Mouse (Mus musculus): ENCODE measurements around the gene Hist1h2ao. TPM values are rescaled to one million over a fixed set of nuclear protein-coding genes. Genes with fewer than 3 reads are reported as not detected.
A peak's percentile ranks its signal among the peaks of the same experiment; 100 is the strongest.
"Not testable (repeated sequence)": the region's sequence is repeated elsewhere in the genome, so short reads cannot be mapped to it uniquely, and the experiment has no call there.

The Hist1h2ao gene
- polyA plus RNA-seq, 1 experiment from 2014 or later, result not detected

GRCm38 (mm10) chr13:21783734-21784161 lies 26.5 kb upstream of the Hist1h2ao start:
- peaks cover 13% of the 10 kb centered on the region; the same call in 1 of the 2 replicates for H3K4me1 ChIP-seq (ENCODE audit: control insufficient read depth, insufficient read depth, low read length)
- H3K9me3 ChIP-seq (ENCODE audit: control insufficient read depth, low read length), result no peaks in the 10 kb centered on the region
- peak; percentile 53 for DNase-seq (ENCODE audit: low spot score)
- WGBS, result 3% methylated on average over 9 of the region's 9 CpGs
- peak overlapping the region; percentile 87 for H3K27ac ChIP-seq (ENCODE audit: low read depth, low read length)
- ATAC-seq (ENCODE audit: insufficient read depth, low FRiP score, low TSS enrichment), result no peak
- H3K4me2 ChIP-seq (ENCODE audit: low read depth), result peak overlapping the region; percentile 50
- peak overlapping the region; percentile 55 for H3K9ac ChIP-seq (ENCODE audit: low read length)
- no peaks in the 10 kb centered on the region for H3K36me3 ChIP-seq (ENCODE audit: control insufficient read depth, insufficient read depth, low read length)
- H3K4me3 ChIP-seq (ENCODE audit: low read depth, low read length), result peak overlapping the region; percentile 38
- H3K27me3 ChIP-seq (ENCODE audit: control insufficient read depth, insufficient read depth, low read length), result no peaks in the 10 kb centered on the region

- H3K4me3 ChIP-seq (ENCODE audit: low read depth, low read length), result no peak overlapping the region
- H3K27ac ChIP-seq (ENCODE audit: low read depth, low read length), result peak overlapping the region; percentile 87
- ATAC-seq (ENCODE audit: insufficient read depth, low FRiP score, low TSS enrichment) (no peak), DNase-seq (ENCODE audit: low spot score) (no peak)
- peak overlapping the region; percentile 50 for H3K4me2 ChIP-seq (ENCODE audit: low read depth)
- peak overlapping the region; percentile 55 for H3K9ac ChIP-seq (ENCODE audit: low read length)
- H3K4me1 ChIP-seq (ENCODE audit: control insufficient read depth, insufficient read depth, low read length), result peaks cover 13% of the 10 kb centered on the region; the same call in 1 of the 2 replicates
- H3K9me3 ChIP-seq (ENCODE audit: control insufficient read depth, low read length), result no peaks in the 10 kb centered on the region
- H3K27me3 ChIP-seq (ENCODE audit: control insufficient read depth, insufficient read depth, low read length), result no peaks in the 10 kb centered on the region
- 16% methylated on average over 6 of the region's 6 CpGs for WGBS
- no peaks in the 10 kb centered on the region for H3K36me3 ChIP-seq (ENCODE audit: control insufficient read depth, insufficient read depth, low read length)
These were observed 26.0 kb upstream of the Hist1h2ao start for GRCm38 (mm10) chr13:21784311-21784710.

GRCm38 (mm10) chr13:21786189-21786898 lies 23.9 kb upstream of the Hist1h2ao start:
- Histone ChIP-seq H3K4me1 (ENCODE audit: control insufficient read depth, insufficient read depth, low read length) (peaks cover 18% of the 10 kb centered on the region; the same call in 1 of the 2 replicates), H3K27me3 (ENCODE audit: control insufficient read depth, insufficient read depth, low read length) (no peaks in the 10 kb centered on the region), H3K9me3 (ENCODE audit: control insufficient read depth, low read length) (no peaks in the 10 kb centered on the region), H3K27ac (ENCODE audit: low read depth, low read length) (peak overlapping the region; percentile 81), H3K9ac (ENCODE audit: low read length) (peak overlapping the region; percentile 57), H3K36me3 (ENCODE audit: control insufficient read depth, insufficient read depth, low read length) (no peaks in the 10 kb centered on the region), H3K4me3 (ENCODE audit: low read depth, low read length) (peak overlapping the region; percentile 25), H3K4me2 (ENCODE audit: low read depth) (peak overlapping the region; percentile 43)
- DNase-seq (ENCODE audit: low spot score) (peak; percentile 42), ATAC-seq (ENCODE audit: insufficient read depth, low FRiP score, low TSS enrichment) (no peak)
- 4% methylated on average over 8 of the region's 8 CpGs for WGBS

GRCm38 (mm10) chr13:21786899-21787629 lies 23.2 kb upstream of the Hist1h2ao start, which contains the start of the genes Hist1h2an and Hist1h2bp:
Gene Hist1h2an, minus strand, starts transcription at chr13:21787218.
Gene Hist1h2bp, plus strand, starts transcription at chr13:21787461.
- WGBS, result 0% methylated on average over 36 of the region's 63 CpGs
- H3K4me3 ChIP-seq (ENCODE audit: low read depth, low read length), result peak within 1 kb of the TSS; percentile 25
- H3K9ac ChIP-seq (ENCODE audit: low read length), result peak within 1 kb of the TSS; percentile 57
- peak within 1 kb of the TSS; percentile 43 for H3K4me2 ChIP-seq (ENCODE audit: low read depth)
- DNase-seq (ENCODE audit: low spot score) (peak; percentile 87), ATAC-seq (ENCODE audit: insufficient read depth, low FRiP score, low TSS enrichment) (peak; percentile 94)
- H3K9me3 ChIP-seq (ENCODE audit: control insufficient read depth, low read length); H3K36me3 ChIP-seq (ENCODE audit: control insufficient read depth, insufficient read depth, low read length); H3K27me3 ChIP-seq (ENCODE audit: control insufficient read depth, insufficient read depth, low read length): not testable (repeated sequence)
- peak within 1 kb of the TSS; percentile 81 for H3K27ac ChIP-seq (ENCODE audit: low read depth, low read length)
- H3K4me1 ChIP-seq (ENCODE audit: control insufficient read depth, insufficient read depth, low read length), result peaks cover 18% of the 10 kb centered on the region; the same call in 1 of the 2 replicates

GRCm38 (mm10) chr13:21787760-21788593 lies 22.3 kb upstream of the Hist1h2ao start:
- DNase-seq (ENCODE audit: low spot score) (peak; percentile 21), ATAC-seq (ENCODE audit: insufficient read depth, low FRiP score, low TSS enrichment) (peak; percentile 21)
- H3K27ac ChIP-seq (ENCODE audit: low read depth, low read length), result peak overlapping the region; percentile 78
- 16% methylated on average over 14 of the region's 21 CpGs for WGBS
- 0 out of 2 replicates have a peak overlapping the region, but pooled peaks have one; percentile 10 for H3K4me3 ChIP-seq (ENCODE audit: low read depth, low read length)
- no peaks in the 10 kb centered on the region for H3K36me3 ChIP-seq (ENCODE audit: control insufficient read depth, insufficient read depth, low read length)
- H3K27me3 ChIP-seq (ENCODE audit: control insufficient read depth, insufficient read depth, low read length), result no peaks in the 10 kb centered on the region
- H3K9me3 ChIP-seq (ENCODE audit: control insufficient read depth, low read length), result no peaks in the 10 kb centered on the region
- peak overlapping the region; percentile 54 for H3K9ac ChIP-seq (ENCODE audit: low read length)
- H3K4me2 ChIP-seq (ENCODE audit: low read depth), result peak overlapping the region; percentile 40
- peaks cover 18% of the 10 kb centered on the region; the same call in 1 of the 2 replicates for H3K4me1 ChIP-seq (ENCODE audit: control insufficient read depth, insufficient read depth, low read length)

- no peak for ATAC-seq (ENCODE audit: insufficient read depth, low FRiP score, low TSS enrichment)
- H3K9ac ChIP-seq (ENCODE audit: low read length), result no peak overlapping the region
- H3K27me3 ChIP-seq (ENCODE audit: control insufficient read depth, insufficient read depth, low read length), result no peaks in the 10 kb centered on the region
- no peak for DNase-seq (ENCODE audit: low spot score)
- H3K4me1 ChIP-seq (ENCODE audit: control insufficient read depth, insufficient read depth, low read length), result peaks cover 9% of the 10 kb centered on the region; the same call in 1 of the 2 replicates
- H3K4me2 ChIP-seq (ENCODE audit: low read depth), result no peak overlapping the region
- H3K36me3 ChIP-seq (ENCODE audit: control insufficient read depth, insufficient read depth, low read length), result no peaks in the 10 kb centered on the region
- WGBS, result 63% methylated on average over 6 of the region's 6 CpGs
- no peak overlapping the region for H3K4me3 ChIP-seq (ENCODE audit: low read depth, low read length)
- H3K9me3 ChIP-seq (ENCODE audit: control insufficient read depth, low read length), result no peaks in the 10 kb centered on the region
- H3K27ac ChIP-seq (ENCODE audit: low read depth, low read length), result no peak overlapping the region
These were observed 20.3 kb upstream of the Hist1h2ao start for GRCm38 (mm10) chr13:21789925-21790324.

- peak overlapping the region; percentile 11 for H3K9ac ChIP-seq (ENCODE audit: low read length)
- no peaks in the 10 kb centered on the region for H3K27me3 ChIP-seq (ENCODE audit: control insufficient read depth, insufficient read depth, low read length)
- no peak for ATAC-seq (ENCODE audit: insufficient read depth, low FRiP score, low TSS enrichment)
- no peaks in the 10 kb centered on the region for H3K36me3 ChIP-seq (ENCODE audit: control insufficient read depth, insufficient read depth, low read length)
- H3K27ac ChIP-seq (ENCODE audit: low read depth, low read length), result no peak overlapping the region
- peak overlapping the region; percentile 25 for H3K4me2 ChIP-seq (ENCODE audit: low read depth)
- H3K9me3 ChIP-seq (ENCODE audit: control insufficient read depth, low read length), result no peaks in the 10 kb centered on the region
- H3K4me3 ChIP-seq (ENCODE audit: low read depth, low read length), result no peak overlapping the region
- 5% methylated on average over 18 of the region's 18 CpGs for WGBS
- H3K4me1 ChIP-seq (ENCODE audit: control insufficient read depth, insufficient read depth, low read length), result peaks cover 9% of the 10 kb centered on the region; the same call in 1 of the 2 replicates
- peak; percentile 19 for DNase-seq (ENCODE audit: low spot score)
These were observed 19.5 kb upstream of the Hist1h2ao start for GRCm38 (mm10) chr13:21790601-21791283.

GRCm38 (mm10) chr13:21795584-21795983 lies 14.7 kb upstream of the Hist1h2ao start:
- H3K9me3 ChIP-seq (ENCODE audit: control insufficient read depth, low read length), result no peaks in the 10 kb centered on the region
- peaks cover 5% of the 10 kb centered on the region; the same call in 1 of the 2 replicates for H3K4me1 ChIP-seq (ENCODE audit: control insufficient read depth, insufficient read depth, low read length)
- no peaks in the 10 kb centered on the region for H3K27me3 ChIP-seq (ENCODE audit: control insufficient read depth, insufficient read depth, low read length)
- H3K27ac ChIP-seq (ENCODE audit: low read depth, low read length), result no peak overlapping the region
- DNase-seq (ENCODE audit: low spot score) (peak; percentile 4), ATAC-seq (ENCODE audit: insufficient read depth, low FRiP score, low TSS enrichment) (no peak)
- H3K4me2 ChIP-seq (ENCODE audit: low read depth), result no peak overlapping the region
- no peaks in the 10 kb centered on the region for H3K36me3 ChIP-seq (ENCODE audit: control insufficient read depth, insufficient read depth, low read length)
- H3K9ac ChIP-seq (ENCODE audit: low read length), result no peak overlapping the region
- H3K4me3 ChIP-seq (ENCODE audit: low read depth, low read length), result no peak overlapping the region
- WGBS, result 93% methylated on average over 7 of the region's 7 CpGs

All from neural tube, embryonic 11.5 days (tissue).